Mouse (Mus musculus) CD4-positive helper T cell, adult 2 months (primary cell): ENCODE data around the gene Gm20538.

Experiments used
- DNase-seq: peaks from one replicate; pipeline ENCODE4 v3.0.0-alpha.2; 2012; ENCODE audit warnings: low read depth, missing footprints, low spot score

Gene Gm20538

DNA sequence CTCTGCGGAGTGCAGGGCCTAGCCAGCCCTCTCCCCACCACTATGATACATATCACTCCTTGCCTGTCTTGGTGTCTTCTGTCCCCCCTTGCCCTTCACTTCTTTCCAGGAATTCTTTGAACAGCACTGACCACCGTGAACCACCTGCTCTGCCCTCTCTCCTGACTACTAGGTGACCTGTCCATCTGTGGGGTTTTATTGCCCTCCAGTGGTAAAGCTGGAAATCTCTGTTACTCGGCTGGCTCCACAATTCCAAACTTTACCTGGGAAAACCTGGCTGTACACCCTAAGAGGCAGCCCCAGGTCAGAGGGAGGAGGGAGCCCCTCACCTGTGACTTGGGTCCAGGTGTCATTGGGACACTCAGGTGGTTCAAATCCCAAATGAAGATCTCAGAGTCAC is 17.3 kb downstream of the Gm20538 start:
- no peak for DNase-seq

DNA sequence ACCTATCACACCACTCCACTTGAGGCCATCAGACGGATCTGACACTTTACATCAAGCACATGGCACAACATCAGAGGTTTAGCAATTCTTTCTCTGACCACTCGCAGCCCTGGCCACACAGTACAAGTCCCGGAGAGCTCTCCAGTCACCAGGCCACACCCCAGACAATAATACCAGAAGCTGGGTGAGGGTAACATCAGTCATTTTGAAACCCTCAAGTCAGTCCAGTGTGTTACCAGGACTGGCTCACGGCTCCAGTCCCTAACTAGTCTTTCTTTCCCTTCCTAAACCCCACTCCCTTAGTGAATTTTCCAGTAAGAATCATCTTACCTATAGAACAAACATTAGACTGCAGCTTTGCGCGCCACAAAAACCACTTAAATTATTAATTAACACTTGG is 22.6 kb downstream of the Gm20538 start:
- DNase-seq: no peak

DNA sequence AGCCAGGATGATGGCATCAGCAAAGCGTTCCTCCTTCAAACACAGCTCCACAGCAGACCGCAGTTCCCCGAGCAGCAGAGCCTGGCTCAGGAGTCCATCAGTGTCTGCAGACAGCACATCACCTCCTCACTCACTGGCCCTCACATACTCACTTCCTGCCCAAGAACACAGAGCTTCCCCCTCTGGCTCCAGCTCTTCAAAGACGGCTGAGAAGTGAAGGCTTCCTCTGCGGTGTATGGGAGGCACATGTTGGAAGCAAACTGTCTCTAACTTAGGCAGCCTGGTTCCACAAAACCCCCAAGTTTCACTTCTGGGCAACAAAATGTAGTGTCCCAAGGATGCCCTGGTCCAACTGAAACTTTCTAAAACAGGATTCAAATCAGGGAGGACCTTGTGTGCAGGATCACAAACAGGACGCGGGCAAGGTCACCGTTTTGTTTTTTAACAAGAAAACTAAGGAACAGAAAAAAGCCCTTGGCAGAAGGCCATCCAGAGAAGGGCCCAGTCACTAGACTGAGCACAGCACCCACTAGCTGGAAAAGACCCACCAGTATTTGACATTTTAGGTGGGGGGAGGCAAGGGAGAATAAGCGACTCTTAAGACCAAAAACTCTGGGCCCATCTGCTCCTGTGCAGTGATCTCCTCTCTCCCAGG is 27.0 kb downstream of the Gm20538 start:
- peak; percentile 12 for DNase-seq

DNA sequence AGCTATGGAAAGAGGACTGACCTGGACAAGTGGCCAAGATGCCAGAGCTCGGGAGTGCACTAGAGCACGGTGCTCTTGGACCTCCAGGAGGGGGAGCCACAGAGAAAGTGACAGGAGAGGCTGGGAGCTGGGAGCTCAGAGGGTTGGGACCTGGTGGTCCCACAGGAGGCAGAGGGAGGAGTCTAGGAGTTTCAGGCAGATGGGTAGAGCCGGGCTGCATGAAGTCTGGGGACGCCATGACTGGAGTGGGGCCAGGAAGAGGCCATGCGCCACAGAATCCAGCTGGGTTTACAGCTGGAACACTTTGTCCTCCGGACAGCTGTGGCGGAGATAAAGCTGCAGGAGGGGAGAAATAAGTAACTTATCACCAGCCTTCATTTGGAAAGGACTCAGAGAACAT is 33.5 kb downstream of the Gm20538 start:
- DNase-seq: no peak

DNA sequence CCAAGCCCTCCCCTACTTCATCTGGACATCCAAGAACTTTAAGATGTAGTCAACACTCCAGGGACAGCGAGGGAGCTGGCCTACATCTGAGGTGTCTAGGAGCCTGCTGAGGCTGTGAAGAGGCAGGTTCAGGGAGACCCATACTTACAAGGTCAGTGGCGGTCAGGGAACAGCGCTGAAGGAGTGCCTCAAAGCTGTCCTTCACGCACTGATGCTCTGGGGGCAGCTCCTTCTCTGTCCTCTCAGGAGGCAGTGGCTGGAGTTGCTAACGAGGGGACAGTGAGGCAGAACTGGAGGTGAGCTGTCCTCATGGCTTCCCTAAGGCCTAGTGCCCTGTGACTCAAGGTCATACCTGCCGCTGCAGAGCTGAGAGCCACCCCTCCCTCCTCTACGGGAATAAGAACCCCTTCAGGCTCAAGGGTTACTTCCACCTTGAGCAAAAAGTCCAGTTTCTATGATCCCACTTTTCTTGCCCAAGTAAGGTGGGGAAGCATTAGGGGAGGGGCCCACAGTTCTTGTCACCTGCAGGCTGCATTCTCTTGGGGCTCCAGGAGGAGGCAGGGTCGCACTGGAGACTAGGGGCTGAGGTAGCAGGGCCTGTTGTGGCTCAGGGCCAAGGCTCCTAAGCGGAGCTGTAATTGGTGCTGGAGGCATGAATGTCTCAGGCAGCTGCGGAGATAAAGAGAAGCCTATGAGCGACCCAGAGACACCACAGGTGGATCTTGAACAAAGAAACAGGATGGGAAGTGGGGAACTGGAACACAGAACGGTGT is 34.4 kb downstream of the Gm20538 start:
- no peak for DNase-seq

DNA sequence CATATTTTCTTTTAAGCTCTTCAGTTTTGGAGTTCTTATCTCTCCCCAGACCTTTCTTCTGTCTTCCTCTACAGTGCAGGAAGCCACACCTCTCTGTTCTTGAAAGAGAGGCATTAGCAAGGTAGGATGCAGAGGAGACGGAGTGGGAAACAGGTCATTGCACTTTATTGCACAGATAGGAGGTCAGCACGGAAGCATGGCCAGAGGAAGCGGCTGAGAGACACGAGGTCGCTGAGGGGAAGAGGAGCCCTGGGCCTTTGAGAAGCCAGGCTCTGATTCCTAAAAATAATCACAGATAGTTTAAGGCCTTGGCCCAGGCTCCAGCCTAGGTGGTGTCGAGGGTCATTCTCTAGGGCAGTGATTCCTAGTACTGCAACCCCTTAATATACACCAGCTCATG is 36.9 kb downstream of the Gm20538 start:
- DNase-seq: no peak

DNA sequence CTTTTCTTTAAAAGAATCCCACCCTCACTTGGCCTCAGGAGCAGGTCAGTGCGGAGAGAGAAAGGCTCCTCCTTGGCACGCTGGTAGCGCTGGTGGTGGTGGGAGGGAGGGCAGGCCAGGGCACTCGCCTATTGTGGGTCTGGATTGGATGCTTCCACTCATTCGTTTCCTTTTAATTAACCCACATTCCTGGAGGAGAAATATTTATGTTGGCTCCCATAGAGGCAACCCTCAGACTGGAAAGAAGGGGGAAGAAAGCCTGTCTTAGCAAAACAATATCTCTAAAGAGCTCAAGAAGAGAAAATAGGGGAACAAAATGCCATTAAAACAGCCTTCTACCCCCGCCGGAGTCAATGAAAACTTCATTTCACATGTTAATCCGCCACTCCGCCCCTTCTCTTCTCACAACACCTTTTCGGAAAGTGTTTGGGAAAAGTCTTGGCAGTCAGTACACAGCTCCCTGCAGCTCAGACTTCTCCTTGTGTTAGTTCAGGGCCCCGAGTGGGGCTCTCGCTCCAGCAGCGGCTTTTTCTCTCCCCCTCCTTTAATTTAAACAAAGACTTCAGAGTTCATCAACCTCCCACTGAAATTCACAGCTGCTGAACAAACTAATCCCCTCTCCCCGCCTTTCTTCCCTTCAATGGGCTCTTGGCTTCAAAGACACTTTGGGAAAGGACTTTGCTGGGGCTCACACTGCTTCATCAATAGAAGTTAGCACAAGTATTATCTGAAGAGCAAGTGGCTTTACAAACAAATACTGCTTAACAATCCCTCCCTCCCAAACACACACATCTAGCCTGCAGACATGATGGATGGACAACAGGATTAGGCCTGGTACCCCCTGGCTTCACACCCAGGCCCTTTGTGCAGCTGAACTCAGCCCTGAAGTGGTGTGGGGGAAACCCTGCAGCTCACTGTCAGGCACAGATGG is 37.8 kb downstream of the Gm20538 start:
- no peak for DNase-seq

DNA sequence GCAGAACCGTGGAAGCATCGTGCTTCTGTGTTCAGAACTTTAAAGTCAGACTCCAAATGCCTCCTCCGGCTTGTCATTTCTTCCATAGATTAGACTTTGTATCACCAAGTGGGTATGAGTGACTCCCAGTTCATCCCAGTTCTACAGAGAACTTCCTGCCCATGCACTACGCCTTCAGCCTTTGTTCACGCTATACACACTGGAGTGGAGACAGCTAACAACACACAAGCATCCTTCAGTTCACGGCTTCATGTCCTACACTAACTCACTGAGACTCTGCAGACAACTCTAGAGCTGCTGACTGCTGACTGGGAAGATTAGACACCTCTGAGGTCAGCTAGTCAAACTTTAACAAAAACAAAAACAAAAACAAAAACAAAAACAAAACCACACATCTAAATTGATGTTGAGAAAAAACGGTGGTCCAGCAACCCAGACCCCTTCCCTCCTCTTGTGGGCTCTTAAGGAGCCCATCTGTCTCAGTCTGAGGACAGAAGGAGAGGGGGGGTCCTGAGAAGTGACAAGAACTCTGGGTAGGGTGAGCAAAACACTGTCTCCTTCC is 38.6 kb downstream of the Gm20538 start:
- no peak for DNase-seq

DNA sequence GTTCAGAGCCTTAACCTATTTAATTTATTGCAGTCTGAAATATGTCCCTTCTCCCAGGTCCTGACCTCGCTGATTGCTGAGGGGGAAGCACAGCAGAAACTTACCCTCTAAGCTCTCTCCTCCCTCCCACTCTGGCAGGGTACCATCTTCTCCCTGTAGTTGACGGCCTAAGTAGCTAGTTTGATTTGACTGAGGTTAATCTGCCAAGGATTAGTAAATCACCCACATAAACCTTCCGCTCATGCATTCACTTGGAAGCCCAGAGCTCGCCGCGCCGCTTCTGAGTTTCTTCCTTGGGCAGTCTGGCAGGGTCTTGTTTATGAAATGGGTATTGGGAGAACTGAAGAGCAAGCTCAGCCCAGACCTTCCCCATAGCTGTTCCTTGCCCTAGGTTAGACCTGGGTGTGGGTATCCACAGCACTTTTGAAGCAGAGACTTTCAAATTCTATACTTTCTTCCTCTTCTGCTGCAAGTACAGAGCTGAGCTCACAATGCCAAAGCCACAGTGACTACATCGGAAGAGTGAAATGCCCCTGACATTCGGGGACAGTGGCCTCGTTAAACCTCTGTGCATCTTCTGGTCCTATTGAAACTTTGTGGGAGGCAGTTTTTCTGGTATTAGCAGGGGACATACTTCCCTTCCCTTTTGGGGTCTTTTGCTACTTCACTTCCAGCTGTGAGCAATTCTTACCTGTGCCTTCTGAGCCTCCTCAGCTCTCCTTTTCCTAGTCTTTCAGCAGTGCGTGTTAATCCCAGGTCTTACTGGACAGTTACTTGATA is 39.4 kb downstream of the Gm20538 start:
- no peak for DNase-seq

DNA sequence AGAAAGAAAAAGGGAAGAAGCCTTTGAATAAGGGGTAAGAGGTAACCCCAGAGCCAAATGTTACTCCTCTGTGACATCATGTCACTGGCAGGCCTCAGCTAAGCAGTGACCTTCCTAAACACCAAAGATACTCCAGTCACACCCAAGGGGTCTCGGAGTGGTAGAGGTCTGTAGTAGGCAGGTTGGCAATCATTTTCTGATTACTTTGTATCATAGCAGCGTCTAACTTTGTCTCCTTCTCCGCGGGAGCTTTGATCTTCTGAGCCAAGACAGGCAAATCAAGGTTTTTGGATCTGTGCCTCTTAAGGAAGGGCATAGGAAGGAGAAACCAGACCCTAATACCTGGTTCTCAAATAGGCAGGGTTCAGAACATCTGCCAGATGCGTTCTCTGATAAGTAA is 40.0 kb downstream of the Gm20538 start:
- no peak for DNase-seq

DNA sequence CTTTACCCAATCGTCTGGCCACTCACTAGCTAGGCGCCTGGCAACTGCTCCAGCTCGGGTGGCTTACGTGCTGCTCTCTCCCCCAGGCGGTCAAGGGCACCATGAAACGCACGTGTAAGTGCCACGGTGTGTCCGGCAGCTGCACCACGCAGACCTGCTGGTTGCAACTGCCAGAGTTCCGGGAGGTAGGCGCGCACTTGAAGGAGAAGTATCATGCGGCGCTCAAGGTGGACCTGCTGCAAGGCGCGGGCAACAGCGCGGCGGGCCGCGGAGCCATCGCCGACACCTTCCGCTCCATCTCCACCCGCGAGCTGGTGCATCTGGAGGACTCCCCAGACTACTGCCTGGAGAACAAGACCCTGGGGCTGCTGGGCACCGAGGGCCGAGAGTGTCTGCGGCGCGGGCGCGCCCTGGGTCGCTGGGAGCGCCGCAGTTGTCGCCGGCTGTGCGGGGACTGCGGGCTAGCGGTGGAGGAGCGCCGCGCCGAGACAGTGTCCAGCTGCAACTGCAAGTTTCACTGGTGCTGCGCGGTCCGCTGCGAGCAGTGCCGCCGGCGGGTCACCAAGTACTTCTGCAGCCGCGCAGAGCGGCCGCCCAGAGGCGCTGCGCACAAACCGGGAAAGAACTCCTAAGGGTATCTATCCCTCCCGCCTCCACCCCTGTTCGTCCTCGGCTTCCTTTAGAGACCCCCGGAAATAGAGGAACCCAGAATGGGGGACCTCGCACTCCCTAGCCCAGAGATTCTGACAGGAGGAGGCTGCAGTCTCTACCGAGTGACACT is 41.0 kb downstream of the Gm20538 start:
- no peak for DNase-seq

DNA sequence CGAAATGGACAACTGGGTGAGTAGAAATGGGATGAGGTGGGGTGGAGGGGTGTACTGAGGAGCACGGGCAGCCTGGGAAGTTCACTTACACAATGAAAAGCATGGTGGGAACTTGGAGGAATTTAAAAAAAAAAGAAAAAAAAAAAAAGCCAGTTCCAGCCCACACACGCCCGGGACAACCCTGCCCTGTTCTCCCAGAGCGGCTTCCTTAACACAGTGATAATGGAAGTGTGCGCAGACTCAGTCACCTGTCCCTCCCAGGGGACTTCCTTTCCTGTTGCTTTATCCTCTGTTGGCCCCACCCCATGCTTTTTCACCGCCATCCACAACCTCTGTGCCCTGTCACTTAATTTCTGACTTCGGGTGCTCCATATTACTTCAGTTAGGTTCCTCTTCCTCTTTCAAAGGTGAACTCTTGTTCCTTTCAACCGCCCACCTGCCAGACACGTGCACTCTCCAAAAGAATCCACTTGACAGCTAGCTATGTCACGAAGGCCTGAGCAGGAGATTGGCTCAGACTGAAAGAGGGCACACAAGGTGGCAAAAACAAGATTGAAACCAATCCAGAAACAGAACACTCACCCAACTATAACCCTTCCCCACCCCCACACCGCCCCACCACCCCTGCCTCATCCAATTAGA is 42.0 kb downstream of the Gm20538 start:
- peak; percentile 38 for DNase-seq

DNA sequence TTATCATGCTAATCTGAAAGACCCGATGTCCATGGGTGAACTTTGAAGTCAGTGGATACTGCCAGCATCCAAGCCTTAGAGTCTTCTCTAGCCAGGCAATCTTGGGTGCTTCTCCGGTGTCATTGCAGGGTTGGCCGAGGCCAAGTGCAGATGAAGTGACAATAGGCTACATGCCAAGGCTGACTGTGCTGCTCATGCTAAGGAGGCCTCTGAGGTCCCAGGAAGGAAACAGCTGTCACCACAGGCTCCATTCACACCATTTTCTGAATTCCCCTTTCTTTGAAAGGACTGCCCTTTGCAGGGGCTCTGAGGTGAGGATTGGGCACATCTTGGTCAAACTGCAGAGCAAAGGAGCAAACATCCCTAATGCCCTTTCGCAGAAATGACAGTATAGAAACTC is 49.9 kb downstream of the Gm20538 start:
- DNase-seq: no peak

DNA sequence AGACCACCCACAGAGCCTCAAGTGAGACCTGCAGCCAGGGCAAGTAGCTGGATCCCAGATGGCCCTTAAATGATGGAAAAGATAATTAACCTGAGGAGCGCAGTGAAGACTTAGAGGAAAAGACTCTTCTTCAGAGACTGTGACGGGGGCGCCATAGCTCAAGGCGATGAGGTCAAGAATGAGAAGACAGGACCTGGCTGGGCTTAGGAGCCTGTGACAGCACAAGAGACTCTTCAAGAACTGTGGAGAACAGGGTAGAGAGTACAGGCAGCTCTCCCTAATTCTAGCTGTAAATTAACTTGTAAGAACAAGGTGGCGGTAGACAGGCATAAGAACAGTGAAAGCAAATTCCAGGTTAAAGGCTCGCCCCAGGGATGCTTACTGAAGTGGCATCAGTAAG is 50.7 kb downstream of the Gm20538 start:
- DNase-seq: no peak

DNA sequence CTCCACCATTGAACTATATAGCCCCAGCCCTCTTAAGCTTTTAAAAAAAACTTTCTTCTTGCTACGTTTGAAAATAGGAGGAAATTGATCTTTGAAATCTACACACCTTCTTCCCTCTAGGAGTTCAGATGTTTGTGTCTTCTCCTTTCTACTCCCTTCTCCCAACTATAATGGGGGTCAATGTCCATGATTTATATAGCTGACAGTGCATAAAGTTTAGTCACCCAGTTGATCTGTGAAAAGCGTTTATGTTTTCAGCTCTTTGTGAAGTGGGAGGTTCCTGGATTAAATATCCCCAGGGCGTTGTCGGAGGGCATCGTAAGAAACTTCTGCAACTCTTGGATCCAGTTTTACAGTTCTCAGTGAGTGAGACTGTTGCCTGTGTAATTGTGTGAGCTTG is 52.4 kb downstream of the Gm20538 start:
- no peak for DNase-seq

DNA sequence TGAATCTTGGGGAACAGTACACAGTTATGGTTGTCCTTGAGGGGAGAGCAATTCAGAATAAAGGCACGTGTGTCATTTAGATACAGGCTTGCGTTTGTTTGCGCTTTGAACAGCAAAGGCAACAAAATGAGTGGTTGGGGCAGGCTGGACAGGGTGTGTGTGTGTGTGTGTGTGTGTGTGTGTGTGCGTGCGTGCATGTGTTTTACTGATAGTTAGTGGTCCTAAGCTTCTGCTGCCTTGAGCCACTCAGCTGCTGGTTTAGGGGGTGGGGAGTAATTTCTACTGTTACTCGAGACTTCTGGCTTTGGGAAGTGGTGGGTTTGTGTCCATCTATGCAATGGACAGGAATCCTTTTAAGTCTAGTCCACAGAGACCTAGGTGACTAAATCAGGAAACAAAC is 53.7 kb downstream of the Gm20538 start:
- no peak for DNase-seq

DNA sequence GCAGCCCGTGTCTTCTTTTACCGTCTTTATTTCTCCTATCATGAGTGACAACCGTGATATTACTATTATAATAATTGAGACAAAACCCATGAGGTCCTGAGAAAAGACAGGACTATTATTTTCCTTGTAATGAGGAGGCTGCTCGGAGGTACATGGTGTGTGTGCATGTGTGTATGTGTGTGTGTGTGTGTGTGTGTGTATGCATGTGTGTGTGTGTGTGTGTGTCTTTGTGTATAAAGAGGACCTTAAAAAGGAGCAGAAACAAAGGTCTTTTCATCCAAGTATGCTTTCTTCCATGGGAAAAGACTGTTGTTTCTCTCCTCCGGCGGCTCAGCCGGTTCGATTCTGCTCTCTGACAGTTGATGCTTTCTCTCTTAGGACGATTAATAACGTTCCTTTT is 55.7 kb downstream of the Gm20538 start:
- no peak for DNase-seq

DNA sequence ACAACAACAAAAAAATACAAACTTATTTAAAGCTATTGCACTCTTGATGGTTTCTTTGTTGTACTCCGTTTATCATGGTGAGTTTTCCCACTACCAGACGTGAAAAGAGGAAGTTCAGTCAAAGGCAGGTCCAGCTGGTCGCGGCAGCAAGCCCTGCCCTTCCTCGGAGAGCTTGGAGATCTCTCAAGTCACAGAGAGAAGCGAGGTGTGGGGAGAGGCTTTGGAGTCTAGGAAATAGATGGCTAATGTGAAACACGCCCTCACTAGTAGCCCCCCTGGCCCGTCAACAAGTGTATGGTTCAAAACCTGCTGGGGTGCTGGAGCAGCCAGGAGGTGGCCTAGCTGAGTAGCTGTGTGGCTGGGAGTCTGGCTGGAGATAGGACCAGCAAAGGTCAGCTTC is 56.1 kb downstream of the Gm20538 start:
- DNase-seq: no peak
